Mouse (Mus musculus) adrenal gland, postnatal 10 days (tissue): ENCODE measurements around the gene Ppp2r5c. TPM values are rescaled to one million over a fixed set of nuclear protein-coding genes. Genes with fewer than 3 reads are reported as not detected.

Experiments used
- DNase-seq: peaks from one replicate; pipeline ENCODE4 v3.0.0; 2021; ENCODE audit warnings: mixed read lengths
- total RNA-seq, 2 experiments: library from RNA; stranded (reverse); gene quantifications; 2 replicates each; pipeline ENCODE4 v1.2.3; 2021

Gene Ppp2r5c
- total RNA-seq, 2 experiments from 2014 or later, result 108 to 121 TPM

GRCm38 (mm10) chr12:110556861-110557628, 110.1 kb downstream of the Ppp2r5c start:
- DNase-seq, result no peak

GRCm38 (mm10) chr12:110558175-110558574, 111.3 kb downstream of the Ppp2r5c start:
- no peak for DNase-seq

GRCm38 (mm10) chr12:110563383-110563782, 116.5 kb downstream of the Ppp2r5c start:
- DNase-seq, result no peak

GRCm38 (mm10) chr12:110564848-110565247, 117.9 kb downstream of the Ppp2r5c start:
- no peak for DNase-seq

GRCm38 (mm10) chr12:110566366-110566765, 119.4 kb downstream of the Ppp2r5c start:
- no peak for DNase-seq

GRCm38 (mm10) chr12:110571050-110571449, 124.1 kb downstream of the Ppp2r5c start:
- DNase-seq, result no peak

- no peak for DNase-seq
Measured at GRCm38 (mm10) chr12:110572351-110572750, 125.4 kb downstream of the Ppp2r5c start.

- DNase-seq, result no peak
Measured at GRCm38 (mm10) chr12:110573635-110574034, 126.7 kb downstream of the Ppp2r5c start.

GRCm38 (mm10) chr12:110575926-110576325, 129.0 kb downstream of the Ppp2r5c start:
- DNase-seq, result no peak

GRCm38 (mm10) chr12:110578333-110578732, 131.4 kb downstream of the Ppp2r5c start:
- no peak for DNase-seq

- no peak for DNase-seq
Measured at GRCm38 (mm10) chr12:110588622-110589021, 141.7 kb downstream of the Ppp2r5c start.

- DNase-seq, result no peak
Measured at GRCm38 (mm10) chr12:110590804-110591259, 143.9 kb downstream of the Ppp2r5c start.

- peak; percentile 98 for DNase-seq
Measured at GRCm38 (mm10) chr12:110591260-110591883, 144.5 kb downstream of the Ppp2r5c start.

- DNase-seq, result peak; percentile 76
Measured at GRCm38 (mm10) chr12:110598527-110598926, 151.6 kb downstream of the Ppp2r5c start.

- DNase-seq, result peak; percentile 49
Measured at GRCm38 (mm10) chr12:110599791-110600190, 152.9 kb downstream of the Ppp2r5c start.

- DNase-seq, result no peak
Measured at GRCm38 (mm10) chr12:110600225-110600991, 153.5 kb downstream of the Ppp2r5c start.

GRCm38 (mm10) chr12:110601241-110602218, 154.6 kb downstream of the Ppp2r5c start, which contains the start of gene Dync1h1:
Gene Dync1h1 (plus strand): TSS chr12:110601452.
- DNase-seq, result peak; percentile 97

GRCm38 (mm10) chr12:110606161-110606560, 159.2 kb downstream of the Ppp2r5c start:
- no peak for DNase-seq

GRCm38 (mm10) chr12:110606676-110607075, 159.8 kb downstream of the Ppp2r5c start:
- DNase-seq, result no peak

GRCm38 (mm10) chr12:110608460-110609152, 161.7 kb downstream of the Ppp2r5c start:
- peak; percentile 54 for DNase-seq

- no peak for DNase-seq
Measured at GRCm38 (mm10) chr12:110609153-110609497, 162.2 kb downstream of the Ppp2r5c start.
